Mouse (Mus musculus): ENCODE data around the gene Trnp1.

DNA sequence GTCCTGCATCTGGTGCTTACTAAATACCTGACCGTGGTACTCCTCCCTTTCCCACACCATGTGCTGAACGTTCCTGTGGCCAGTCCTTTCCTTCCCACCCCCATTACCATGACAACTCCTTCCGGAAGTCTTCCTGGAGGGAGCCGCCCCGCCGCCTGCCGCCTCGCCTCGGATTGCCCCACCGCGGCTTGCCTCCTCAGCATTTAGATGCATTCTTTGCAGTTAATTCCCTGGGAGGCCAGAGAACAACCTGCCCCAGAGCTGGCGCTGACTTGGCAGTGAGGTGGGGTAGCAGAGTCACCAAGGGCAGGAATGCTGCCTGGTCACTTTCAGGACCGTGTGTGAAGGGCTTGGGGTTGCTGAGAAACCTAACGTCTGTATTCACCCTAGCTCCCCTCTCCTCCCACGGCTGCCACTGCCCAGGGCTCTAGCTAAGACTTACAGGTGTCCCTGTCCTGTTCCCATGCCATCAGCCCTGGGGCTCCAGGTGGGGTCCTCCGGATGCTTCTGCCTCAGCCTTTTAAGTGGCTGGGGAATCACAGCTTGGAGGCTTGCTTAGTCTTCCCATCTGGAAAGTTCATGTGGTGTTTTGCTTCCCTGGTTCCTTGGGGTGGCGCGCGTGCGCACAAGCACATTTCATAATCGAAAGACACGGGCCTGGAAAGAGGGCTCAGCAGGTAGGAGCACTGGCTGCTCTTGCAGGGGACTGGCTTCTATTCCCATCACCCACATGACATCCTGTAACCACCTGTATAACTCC is 13.9 kb downstream of the Trnp1 start:
- TF ChIP-seq MAX (IDR thresholded peaks at IDR 0.05) (no peak), CTCF (IDR thresholded peaks at IDR 0.05; ENCODE audit: control insufficient read depth, insufficient read depth, insufficient read length) (no peak), MYOD1 (IDR thresholded peaks at IDR 0.05; ENCODE audit: control insufficient read depth, insufficient read length, low read depth) (no peak), FOSL1 (IDR thresholded peaks at IDR 0.05; ENCODE audit: insufficient read depth, low read length, poor library complexity, severe bottlenecking) (no peak), USF1 (IDR thresholded peaks at IDR 0.05; ENCODE audit: low read depth) (no peak), CEBPB (IDR thresholded peaks at IDR 0.05; ENCODE audit: low read depth) (no peak), MYOG (IDR thresholded peaks at IDR 0.05; ENCODE audit: control insufficient read depth, extremely low read depth, insufficient read length) (no peak)
